Mouse (Mus musculus) megakaryocyte, embryonic 14.5 days (primary cell): ENCODE measurements at regions not wholly inside any gene's neighbourhood (a gene's known extent, or its start where the extent isn't known, plus 50 kb on each side); places are given as distances from the start of the nearest gene placed in this dataset.

ENCODE experiments used
- FLI1 ChIP-seq: IDR thresholded peaks from 2 replicates; pipeline ENCODE4 v1.6.1; 2012; ENCODE audit warnings: low read length, inconsistent platforms, mixed read lengths
- GATA1 ChIP-seq: IDR thresholded peaks from 3 replicates; pipeline ENCODE4 v1.6.1; 2012; ENCODE audit warnings: mixed read lengths, low read length, inconsistent platforms, borderline replicate concordance

DNA sequence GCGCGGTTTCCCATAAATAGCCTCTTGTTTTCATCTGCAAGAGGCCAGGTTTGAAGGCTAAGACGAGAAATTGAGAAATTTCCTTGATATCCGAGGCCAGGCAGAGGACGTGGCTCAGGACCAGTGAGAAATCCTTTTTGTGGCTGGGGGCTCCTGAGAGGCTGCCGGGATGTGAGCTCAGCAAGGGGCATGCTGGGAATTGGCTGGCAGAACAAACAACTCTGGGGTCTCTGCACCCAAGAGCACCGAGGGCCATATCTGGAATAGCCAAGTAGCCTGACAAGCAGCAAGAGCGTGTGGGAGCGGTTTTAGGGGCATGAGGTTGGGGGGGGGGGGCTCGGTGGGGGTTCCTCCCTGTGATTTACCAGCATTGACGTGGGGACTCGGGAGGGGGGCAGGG is 462.5 kb downstream of the Ccdc171 start:
- no peak for TF ChIP-seq GATA1
- no peak for TF ChIP-seq FLI1
